Mouse (Mus musculus) embryonic fibroblast, embryonic 13.5 days (primary cell): ENCODE data around the gene Dnaaf5.

Source experiments
- CTCF ChIP-seq: IDR thresholded peaks from 2 replicates; pipeline ENCODE4 v1.5.1; 2011; ENCODE audit warnings: mild to moderate bottlenecking, control low read depth, low read length, moderate library complexity, borderline replicate concordance; ENCODE audit not compliant: insufficient read depth
- POLR2A ChIP-seq: IDR thresholded peaks from 2 replicates; pipeline ENCODE4 v1.6.1; 2011; ENCODE audit warnings: low read depth, mild to moderate bottlenecking, control low read depth, low read length, moderate library complexity

DNA sequence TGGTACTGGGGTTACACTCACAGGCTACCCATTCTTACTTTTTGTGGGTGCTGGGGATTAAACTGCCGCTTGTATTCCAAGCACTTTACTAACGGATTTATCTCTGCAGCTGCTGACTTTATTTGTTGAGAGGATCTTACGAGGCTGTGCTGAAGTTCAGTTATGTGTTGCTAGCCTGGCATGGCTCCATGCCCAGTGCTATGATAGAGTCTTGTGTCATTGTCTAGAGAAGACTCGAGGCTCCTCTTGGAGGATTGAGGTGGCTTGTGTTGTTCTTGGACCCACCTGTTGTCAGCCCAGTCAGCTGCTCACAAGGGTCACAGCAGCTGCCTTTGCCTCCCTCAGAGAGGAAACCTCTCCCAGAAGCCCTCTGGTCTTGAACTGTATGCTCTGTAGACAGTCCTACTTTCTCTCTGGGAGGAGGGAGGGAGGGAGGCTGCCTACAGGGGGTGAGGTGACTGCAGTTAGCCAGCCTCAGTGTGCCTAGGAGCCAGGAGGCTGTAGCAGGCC is 70.0 kb downstream of the Dnaaf5 start:
- no peak for TF ChIP-seq CTCF
- TF ChIP-seq POLR2A: no peak
